Mouse (Mus musculus) forebrain, embryonic 16.5 days (tissue): ENCODE results near the gene Izumo1r. TPM values are rescaled to one million over a fixed set of nuclear protein-coding genes. Genes with fewer than 3 reads are reported as not detected.
A peak's percentile ranks its signal among the peaks of the same experiment; 100 is the strongest.
"Not testable (repeated sequence)": the region's sequence is repeated elsewhere in the genome, so short reads cannot be mapped to it uniquely, and the experiment has no call there.

Experiments
- ATAC-seq: fragments of 200-750 bp; cut with Nextera tagmentation; 2 replicates; pipeline ENCODE4 v1.8.0; 2017; ENCODE audit warnings: mild to moderate bottlenecking, moderate library complexity
- H3K27ac ChIP-seq: fragments of 300-500 bp; sonication (generic); 2 replicates; pipeline ENCODE4 v1.5.1; 2014; ENCODE audit warnings: low read length, control low read depth
- H3K27me3 ChIP-seq: fragments of 300-500 bp; sonication (generic); replicated peaks from 2 replicates; pipeline ENCODE4 v1.6.1; 2014; ENCODE audit warnings: low read length; ENCODE audit not compliant: control insufficient read depth, insufficient read depth
- H3K36me3 ChIP-seq: fragments of 300-500 bp; sonication (generic); 2 replicates; pipeline ENCODE4 v1.6.1; 2014; ENCODE audit not compliant: control insufficient read depth, insufficient read depth
- H3K4me1 ChIP-seq: fragments of 300-500 bp; sonication (generic); replicated peaks from 2 replicates; pipeline ENCODE4 v1.6.1; 2014; ENCODE audit warnings: low read length; ENCODE audit not compliant: control insufficient read depth, insufficient read depth
- H3K4me2 ChIP-seq: fragments of 300-500 bp; sonication (generic); 2 replicates; pipeline ENCODE4 v1.6.1; 2014; ENCODE audit warnings: mild to moderate bottlenecking, low read length, control low read depth
- H3K4me3 ChIP-seq: fragments of 300-500 bp; sonication (generic); replicated peaks from 2 replicates; pipeline ENCODE4 v1.5.1; 2014; ENCODE audit warnings: mild to moderate bottlenecking, low read length, control low read depth
- H3K9ac ChIP-seq: fragments of 300-500 bp; sonication (generic); replicated peaks from 2 replicates; pipeline ENCODE4 v1.6.1; 2014; ENCODE audit warnings: low read depth, low read length, control low read depth
- H3K9me3 ChIP-seq: fragments of 300-500 bp; sonication (generic); 2 replicates; pipeline ENCODE4 v1.6.1; 2016; ENCODE audit warnings: low read length; ENCODE audit not compliant: control insufficient read depth
- WGBS: fragments of 180-500 bp; shearing (Covaris S2); extraction: QIAGEN DNeasy Blood & Tissue Kit; methylation state at CpG from one replicate; pipeline ENCODE4 v1.1.7; 2014; 5-methylcytosine and 5-hydroxymethylcytosine counted together
- polyA plus RNA-seq: library from polyadenylated mRNA; unstranded; fragments of >200 nt; fragmentation: Nextera tagmentation; extraction: Ambion mirVana; gene quantifications from 2 replicates; pipeline ENCODE4 v1.2.1, GENCODE M21; 2015

The Izumo1r gene
- polyA plus RNA-seq, 1 experiment from 2014 or later: not detected

GRCm38 (mm10) chr9:14884641-14885040 lies 19.1 kb downstream of the Izumo1r start:
- Histone ChIP-seq H3K4me3 (no peak overlapping the region), H3K27ac (no peak overlapping the region), H3K4me1 (no peaks in the 10 kb centered on the region), H3K36me3 (no peaks in the 10 kb centered on the region), H3K27me3 (no peaks in the 10 kb centered on the region), H3K9me3 (no peaks in the 10 kb centered on the region), H3K4me2 (no peak overlapping the region), H3K9ac (no peak overlapping the region)
- WGBS: 81% methylated on average over 4 of the region's 4 CpGs
- ATAC-seq: no peak

GRCm38 (mm10) chr9:14876566-14876965 lies 27.2 kb downstream of the Izumo1r start:
- H3K9ac ChIP-seq, H3K27me3 ChIP-seq, ATAC-seq, H3K4me3 ChIP-seq, H3K36me3 ChIP-seq, H3K27ac ChIP-seq, H3K4me1 ChIP-seq, H3K4me2 ChIP-seq, H3K9me3 ChIP-seq: not testable (repeated sequence)
- 25% methylated on average over 8 of the region's 8 CpGs for WGBS

- H3K27me3 ChIP-seq: no peaks in the 10 kb centered on the region
- H3K4me2 ChIP-seq: no peak overlapping the region
- H3K9me3 ChIP-seq: no peaks in the 10 kb centered on the region
- no peak overlapping the region for H3K9ac ChIP-seq
- no peak overlapping the region for H3K27ac ChIP-seq
- 54% methylated on average over 5 of the region's 5 CpGs for WGBS
- H3K36me3 ChIP-seq: no peaks in the 10 kb centered on the region
- no peak for ATAC-seq
- H3K4me1 ChIP-seq: peaks cover 6% of the 10 kb centered on the region; the same call in 1 of the 2 replicates
- H3K4me3 ChIP-seq: no peak overlapping the region
Observed at GRCm38 (mm10) chr9:14875743-14876507, 27.8 kb downstream of the Izumo1r start.

GRCm38 (mm10) chr9:14872181-14872930 lies 31.4 kb downstream of the Izumo1r start:
- WGBS: 18% methylated on average over 17 of the region's 17 CpGs
- Histone ChIP-seq H3K27me3 (no peaks in the 10 kb centered on the region), H3K9ac (no peak overlapping the region), H3K4me2 (no peak overlapping the region), H3K27ac (no peak overlapping the region), H3K9me3 (no peaks in the 10 kb centered on the region), H3K36me3 (no peaks in the 10 kb centered on the region), H3K4me3 (no peak overlapping the region), H3K4me1 (peaks cover 6% of the 10 kb centered on the region; the same call in 1 of the 2 replicates)
- ATAC-seq: peak; percentile 72

GRCm38 (mm10) chr9:14871536-14871935 lies 32.2 kb downstream of the Izumo1r start:
- Histone ChIP-seq H3K9me3 (no peaks in the 10 kb centered on the region), H3K27ac (no peak overlapping the region), H3K27me3 (no peaks in the 10 kb centered on the region), H3K36me3 (no peaks in the 10 kb centered on the region), H3K4me2 (no peak overlapping the region), H3K4me3 (no peak overlapping the region), H3K4me1 (peaks cover 6% of the 10 kb centered on the region; the same call in 1 of the 2 replicates), H3K9ac (no peak overlapping the region)
- WGBS: 71% methylated on average over 3 of the region's 3 CpGs
- ATAC-seq: no peak

- Histone ChIP-seq H3K4me3 (no peak overlapping the region), H3K4me1 (peaks cover 6% of the 10 kb centered on the region; the same call in 1 of the 2 replicates), H3K9me3 (no peaks in the 10 kb centered on the region), H3K27ac (no peak overlapping the region), H3K9ac (no peak overlapping the region), H3K36me3 (no peaks in the 10 kb centered on the region), H3K27me3 (no peaks in the 10 kb centered on the region), H3K4me2 (no peak overlapping the region)
- no peak for ATAC-seq
- 95% methylated on average over 10 of the region's 10 CpGs for WGBS
Observed at GRCm38 (mm10) chr9:14870802-14871201, 32.9 kb downstream of the Izumo1r start.

- H3K9ac ChIP-seq: no peak overlapping the region
- H3K36me3 ChIP-seq: no peaks in the 10 kb centered on the region
- no peaks in the 10 kb centered on the region for H3K27me3 ChIP-seq
- H3K4me1 ChIP-seq: peaks cover 6% of the 10 kb centered on the region; the same call in 1 of the 2 replicates
- no peaks in the 10 kb centered on the region for H3K9me3 ChIP-seq
- 86% methylated on average over 2 of the region's 2 CpGs for WGBS
- no peak overlapping the region for H3K4me3 ChIP-seq
- H3K4me2 ChIP-seq: no peak overlapping the region
- no peak for ATAC-seq
- H3K27ac ChIP-seq: no peak overlapping the region
Observed at GRCm38 (mm10) chr9:14870377-14870776, 33.4 kb downstream of the Izumo1r start.

GRCm38 (mm10) chr9:14868326-14868725 lies 35.4 kb downstream of the Izumo1r start:
- Histone ChIP-seq H3K4me1 (peaks cover 6% of the 10 kb centered on the region; the same call in 1 of the 2 replicates), H3K27ac (no peak overlapping the region), H3K4me3 (no peak overlapping the region), H3K9me3 (no peaks in the 10 kb centered on the region), H3K36me3 (no peaks in the 10 kb centered on the region), H3K4me2 (no peak overlapping the region), H3K27me3 (no peaks in the 10 kb centered on the region), H3K9ac (no peak overlapping the region)
- no peak for ATAC-seq
- WGBS: 97% methylated on average over 8 of the region's 8 CpGs

- 31% methylated on average over 7 of the region's 7 CpGs for WGBS
- Histone ChIP-seq H3K27me3 (no peaks in the 10 kb centered on the region), H3K9me3 (no peaks in the 10 kb centered on the region), H3K27ac (no peak overlapping the region), H3K4me2 (no peak overlapping the region), H3K9ac (no peak overlapping the region), H3K36me3 (no peaks in the 10 kb centered on the region), H3K4me1 (no peaks in the 10 kb centered on the region), H3K4me3 (no peak overlapping the region)
- ATAC-seq: peak; percentile 70
Observed at GRCm38 (mm10) chr9:14866957-14867356, 36.8 kb downstream of the Izumo1r start.
